16 mouse cellular contexts compared by ENCODE assay signal in genomic region chr10:75417363-75418042, GRCm38 (mm10). TPM values are rescaled to one million over a fixed set of nuclear protein-coding genes. Genes with fewer than 3 reads are reported as not detected.
DNase-seq lines count a peak whose midpoint lies in the region; ATAC-seq and TF ChIP-seq lines count a peak whose summit lies in the region.
"Had no signal": no experiment of that assay in that cellular context is flagged by ENCODE, and none has a peak within 500 bp of the region (broad histone marks: within the 10 kb centered on the region; RNA-seq: fewer than 3 reads in every experiment).

No protein-coding gene starts in this region.

- ATAC-seq in hindbrain, postnatal 0 days, result no peak
- no peak for ATAC-seq in hindbrain, embryonic 12.5 days (ENCODE audit: low FRiP score)
- no peak for ATAC-seq in midbrain, embryonic 11.5 days (ENCODE audit: low FRiP score)
- ATAC-seq in midbrain, embryonic 16.5 days, result no peak
- ATAC-seq: forebrain, embryonic 16.5 days had no signal

- no peak overlapping the region for H3K27ac ChIP-seq in hindbrain, postnatal 0 days
- H3K27ac ChIP-seq in hindbrain, embryonic 12.5 days, result no peak overlapping the region
- no peak overlapping the region for H3K27ac ChIP-seq in midbrain, embryonic 11.5 days (ENCODE audit: low read depth, low read length)
- no peak overlapping the region for H3K27ac ChIP-seq in midbrain, embryonic 16.5 days (ENCODE audit: low read length)
- H3K27ac ChIP-seq: liver, embryonic 14.5 days had no signal

- H3K4me1 ChIP-seq in hindbrain, postnatal 0 days (ENCODE audit: insufficient read depth, low read length), result no peaks in the 10 kb centered on the region
- peaks cover 4% of the 10 kb centered on the region for H3K4me1 ChIP-seq in hindbrain, embryonic 12.5 days
- peaks cover 3% of the 10 kb centered on the region for H3K4me1 ChIP-seq in midbrain, embryonic 11.5 days (ENCODE audit: control insufficient read depth, insufficient read depth, low read length)
- peaks cover 3% of the 10 kb centered on the region; the same call in 1 of the 2 replicates for H3K4me1 ChIP-seq in midbrain, embryonic 16.5 days (ENCODE audit: control insufficient read depth, insufficient read depth, low read length)

- no peak for DNase-seq in hindbrain, postnatal 0 days (ENCODE audit: low spot score)
- peak; percentile 53 for DNase-seq in midbrain, embryonic 11.5 days (ENCODE audit: low spot score, missing footprints)
- peak; percentile 46 for DNase-seq in T-cell, adult 2 months (ENCODE audit: low spot score)
- peak; percentile 34 for DNase-seq in splenic B cell, adult 2 months (ENCODE audit: low read depth, low spot score)
- no peak for DNase-seq in spleen, postnatal 10 days (ENCODE audit: low spot score in 2 of 2)
- DNase-seq in adrenal gland, adult 8-10 months, result no peak
- DNase-seq: adrenal gland, postnatal 10 days; cerebellum, adult 8-10 months; kidney, postnatal 10 days; lung, postnatal 4 days; midbrain, embryonic 14.5 days had no signal

- H3K4me2 ChIP-seq in hindbrain, postnatal 0 days (ENCODE audit: low read depth, low read length), result no peak overlapping the region
- H3K4me2 ChIP-seq in hindbrain, embryonic 12.5 days (replicated peaks), result no peak overlapping the region
- H3K4me2 ChIP-seq in midbrain, embryonic 11.5 days, result no peak overlapping the region
- no peak overlapping the region for H3K4me2 ChIP-seq in midbrain, embryonic 16.5 days (ENCODE audit: low read length)
- H3K4me2 ChIP-seq: heart, embryonic 11.5 days had no signal

- WGBS in hindbrain, postnatal 0 days, result 95% methylated on average over 8 of the region's 8 CpGs
- WGBS in hindbrain, embryonic 12.5 days, result 93% methylated on average over 8 of the region's 8 CpGs
- WGBS in midbrain, embryonic 11.5 days, result 94% methylated on average over 8 of the region's 8 CpGs
- WGBS in midbrain, embryonic 16.5 days, result 94% methylated on average over 8 of the region's 8 CpGs

- 0 out of 2 replicates have a peak, but pooled peaks have one; percentile 6 for TF ChIP-seq CTCF in hindbrain, postnatal 0 days (IDR thresholded peaks at IDR 0.05; ENCODE audit: low read depth)

- H3K9ac ChIP-seq in hindbrain, postnatal 0 days (replicated peaks; ENCODE audit: low read length), result no peak overlapping the region
- H3K9ac ChIP-seq in hindbrain, embryonic 12.5 days, result no peak overlapping the region
- H3K9ac ChIP-seq in midbrain, embryonic 11.5 days (ENCODE audit: low read length), result no peak overlapping the region
- H3K9ac ChIP-seq in midbrain, embryonic 16.5 days (ENCODE audit: low read depth, low read length), result no peak overlapping the region
- H3K9ac ChIP-seq: liver, embryonic 14.5 days had no signal

- H3K9me3 ChIP-seq in hindbrain, postnatal 0 days (ENCODE audit: low read length), result no peaks in the 10 kb centered on the region
- H3K9me3 ChIP-seq in hindbrain, embryonic 12.5 days (replicated peaks), result no peaks in the 10 kb centered on the region
- H3K9me3 ChIP-seq in midbrain, embryonic 11.5 days (ENCODE audit: control insufficient read depth, low read length), result no peaks in the 10 kb centered on the region
- H3K9me3 ChIP-seq in midbrain, embryonic 16.5 days (replicated peaks; ENCODE audit: control insufficient read depth, low read length, poor library complexity, severe bottlenecking), result no peaks in the 10 kb centered on the region

- H3K36me3 ChIP-seq in hindbrain, postnatal 0 days (ENCODE audit: insufficient read depth, low read length), result no peaks in the 10 kb centered on the region
- H3K36me3 ChIP-seq in hindbrain, embryonic 12.5 days, result no peaks in the 10 kb centered on the region
- no peaks in the 10 kb centered on the region for H3K36me3 ChIP-seq in midbrain, embryonic 11.5 days (ENCODE audit: control insufficient read depth, insufficient read depth, low read length)
- H3K36me3 ChIP-seq in midbrain, embryonic 16.5 days (ENCODE audit: control insufficient read depth, insufficient read depth, low read length), result no peaks in the 10 kb centered on the region
- no peaks in the 10 kb centered on the region for H3K36me3 ChIP-seq in splenic B cell, adult 2 months (ENCODE audit: control insufficient read depth, insufficient read depth, low read length, poor library complexity, severe bottlenecking)

- no peaks in the 10 kb centered on the region for H3K27me3 ChIP-seq in hindbrain, postnatal 0 days (ENCODE audit: insufficient read depth, low read length)
- H3K27me3 ChIP-seq in hindbrain, embryonic 12.5 days, result no peaks in the 10 kb centered on the region
- H3K27me3 ChIP-seq in midbrain, embryonic 11.5 days (ENCODE audit: control insufficient read depth, insufficient read depth, low read length), result no peaks in the 10 kb centered on the region
- no peaks in the 10 kb centered on the region for H3K27me3 ChIP-seq in midbrain, embryonic 16.5 days (ENCODE audit: control insufficient read depth, insufficient read depth, low read depth, low read length)
- no peaks in the 10 kb centered on the region for H3K27me3 ChIP-seq in splenic B cell, adult 2 months (ENCODE audit: control insufficient read depth, insufficient read depth, low read length, poor library complexity, severe bottlenecking)

- H3K4me3 ChIP-seq in hindbrain, postnatal 0 days (ENCODE audit: low read length), result no peak overlapping the region
- no peak overlapping the region for H3K4me3 ChIP-seq in hindbrain, embryonic 12.5 days
- H3K4me3 ChIP-seq in midbrain, embryonic 11.5 days (ENCODE audit: low read depth, low read length), result no peak overlapping the region
- no peak overlapping the region for H3K4me3 ChIP-seq in midbrain, embryonic 16.5 days (ENCODE audit: low read depth, low read length)

RNA-seq across cellular contexts. Expression of gene Upb1, which starts 16.6 kb away (rescaled TPM):
- total RNA-seq in hindbrain, postnatal 0 days (2014; rRNA removed), result 0.26 and 0.50 TPM in 2 replicates
- polyA plus RNA-seq in hindbrain, postnatal 0 days (2015; fragmentation: Nextera tagmentation; extraction: Ambion mirVana), result 0.71 and 1.4 TPM in 2 replicates
- 0.16 TPM in 1 of 2 replicates, not detected in the other for polyA plus RNA-seq in hindbrain, embryonic 12.5 days (2016; fragmentation: Nextera tagmentation; extraction: Ambion mirVana)
- polyA plus RNA-seq in midbrain, embryonic 11.5 days (2014; fragmentation: Nextera tagmentation; extraction: Ambion mirVana), result not detected in 2 replicates
- polyA plus RNA-seq in midbrain, embryonic 16.5 days (2015; fragmentation: Nextera tagmentation; extraction: Ambion mirVana), result 0.41 and 0.42 TPM in 2 replicates
- 1 to 10 TPM in 3 of 4 experiments, under 1 TPM in 1; 0.65 to 1.9 (median 1.4) TPM for total RNA-seq in adrenal gland, adult 8-10 months (2022)

Comparison
In these comparisons a context has a peak if more than half of its experiments do, and no peak if none do; other contexts are left out.
1. DNase-seq: peak in midbrain, embryonic 11.5 days (single experiment), T-cell, adult 2 months (single experiment) and splenic B cell, adult 2 months (single experiment); none in hindbrain, postnatal 0 days (single experiment), spleen, postnatal 10 days (0 of 2) and adrenal gland, adult 8-10 months (single experiment).